Mouse (Mus musculus) spleen, postnatal 10 days (tissue): ENCODE measurements around the gene Spout1.

Source experiments
- DNase-seq, 2 experiments: peaks; one replicate each; pipeline ENCODE4 v3.0.0; 2021 to 2022; ENCODE audit warnings: low spot score in 2 of 2

The Spout1 gene

DNA sequence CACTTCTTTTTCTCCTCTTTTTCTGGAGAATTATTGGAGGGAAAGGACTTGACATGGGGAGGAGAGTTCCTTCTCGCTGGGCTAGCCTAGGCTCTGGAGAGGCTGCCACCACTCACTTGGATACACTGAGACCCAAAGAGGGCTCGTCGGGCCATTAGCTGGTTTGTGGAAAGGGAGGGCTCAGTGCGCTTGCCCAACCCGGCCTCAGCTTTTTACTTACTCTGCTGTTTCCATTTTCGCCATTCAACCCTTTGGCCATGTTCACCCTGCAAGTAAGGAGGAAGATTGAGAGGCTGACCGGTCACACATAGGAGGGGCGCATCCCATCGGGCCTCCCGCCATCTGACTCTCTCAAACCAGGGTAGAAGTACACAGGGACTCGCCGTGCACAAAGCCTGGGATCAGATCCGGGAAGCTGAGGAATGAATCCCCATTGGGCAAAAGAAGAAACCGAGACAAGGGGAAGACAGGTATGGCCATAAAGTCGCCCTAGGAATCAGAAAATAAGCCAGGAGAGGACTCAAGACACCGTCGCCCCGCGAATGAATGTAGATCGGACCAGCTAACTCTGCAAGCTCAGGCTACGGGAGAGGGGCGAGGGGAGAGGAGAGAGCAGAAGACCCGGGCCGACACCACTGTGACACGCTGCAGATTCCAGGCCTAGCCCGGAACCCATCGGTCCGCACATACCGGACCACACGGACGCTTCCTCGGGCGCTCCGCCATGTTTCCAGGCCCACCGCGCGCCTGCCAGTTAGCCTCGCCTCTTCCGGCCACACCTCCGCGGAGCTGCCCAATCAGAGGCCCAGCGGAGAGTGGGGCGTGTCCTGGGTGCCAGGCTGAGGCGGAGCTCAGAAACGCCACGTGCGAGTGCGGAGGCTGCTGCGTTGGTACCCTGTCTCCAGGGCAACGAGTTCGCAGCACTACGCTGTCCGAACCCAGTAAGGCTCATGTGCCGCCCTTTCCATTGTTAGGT is at the start of gene Spout1:
Gene Spout1, minus strand, starts transcription at position 760 of the 976 bp plus-strand sequence.
- peak; percentile 81 to 96 for DNase-seq

DNA sequence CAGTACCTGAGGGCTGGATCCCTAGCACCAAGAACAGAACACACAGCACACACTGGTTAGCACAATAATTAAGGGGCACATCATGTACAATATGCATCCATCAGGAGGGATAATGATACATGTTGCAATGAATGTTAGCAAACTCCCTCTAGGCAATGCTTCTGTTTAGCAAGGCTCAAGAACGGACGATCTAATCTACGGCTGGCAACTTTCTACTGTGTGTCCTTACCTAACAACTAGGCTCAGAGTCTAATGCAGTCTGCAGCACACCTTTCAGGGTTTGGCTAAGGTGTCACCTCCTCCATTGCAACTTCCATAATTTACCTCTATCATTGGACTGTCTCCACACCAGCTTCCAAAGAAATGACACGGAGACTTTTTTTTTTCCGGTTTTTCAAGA is 38.0 kb upstream of the Spout1 start:
- no peak for DNase-seq

DNA sequence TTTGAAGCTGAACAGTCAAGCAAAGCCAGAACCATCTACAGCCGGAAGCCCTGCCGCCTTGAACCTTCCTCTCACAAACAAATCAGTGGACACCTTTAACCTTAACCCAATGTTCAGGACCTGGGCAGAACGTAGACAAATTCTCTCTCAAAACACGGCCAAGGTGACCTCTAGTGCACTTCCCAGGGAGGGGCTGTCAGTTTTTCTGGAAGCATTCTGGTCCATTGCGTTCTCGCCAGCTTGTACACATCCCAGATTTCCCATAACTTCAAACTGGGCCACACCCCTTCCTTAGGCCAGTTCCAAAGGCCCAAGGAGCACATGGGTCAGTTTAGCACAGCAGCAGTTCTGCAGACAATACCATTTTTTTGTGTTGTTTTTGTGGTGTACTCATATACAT is 37.2 kb upstream of the Spout1 start:
- DNase-seq, result no peak

DNA sequence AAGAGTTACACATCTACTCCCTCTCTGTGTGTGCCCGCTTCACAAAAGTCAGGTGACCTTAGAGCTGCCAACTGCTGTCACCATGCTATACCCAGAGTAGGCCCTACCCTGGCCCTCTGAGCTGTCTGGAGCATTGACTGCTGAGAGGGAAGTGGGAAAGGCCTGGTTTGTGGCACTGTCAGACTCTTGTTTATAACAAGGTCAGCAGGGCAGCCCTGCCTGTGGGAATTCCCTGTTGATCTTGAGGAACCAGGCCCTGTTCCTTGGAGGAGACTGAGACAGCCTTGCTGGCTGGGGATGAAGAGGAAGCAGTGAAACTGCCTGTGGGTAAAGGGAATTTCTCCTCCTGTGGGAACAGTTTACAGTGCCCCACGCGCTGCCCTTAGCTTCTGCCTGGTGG is 36.5 kb upstream of the Spout1 start:
- no peak for DNase-seq

DNA sequence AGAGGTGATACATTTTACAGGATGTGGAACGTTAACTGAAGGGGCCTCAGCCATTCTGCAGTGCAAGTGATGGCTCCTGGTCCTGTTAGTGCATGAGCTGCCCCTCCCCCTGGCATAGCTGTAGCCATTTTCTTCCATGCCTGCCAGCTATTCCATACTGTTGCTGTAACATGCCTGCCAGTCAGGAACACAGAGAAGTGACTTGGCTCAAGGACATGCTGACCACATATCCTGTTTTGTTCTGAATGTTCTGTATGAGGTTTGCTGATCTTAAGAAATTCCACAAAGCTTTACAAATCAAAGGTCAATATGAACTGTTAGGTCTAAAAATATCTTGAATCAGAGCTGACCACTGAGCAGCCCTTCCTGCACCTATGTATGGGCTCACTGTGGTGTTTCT is 34.7 kb upstream of the Spout1 start:
- DNase-seq, result no peak

DNA sequence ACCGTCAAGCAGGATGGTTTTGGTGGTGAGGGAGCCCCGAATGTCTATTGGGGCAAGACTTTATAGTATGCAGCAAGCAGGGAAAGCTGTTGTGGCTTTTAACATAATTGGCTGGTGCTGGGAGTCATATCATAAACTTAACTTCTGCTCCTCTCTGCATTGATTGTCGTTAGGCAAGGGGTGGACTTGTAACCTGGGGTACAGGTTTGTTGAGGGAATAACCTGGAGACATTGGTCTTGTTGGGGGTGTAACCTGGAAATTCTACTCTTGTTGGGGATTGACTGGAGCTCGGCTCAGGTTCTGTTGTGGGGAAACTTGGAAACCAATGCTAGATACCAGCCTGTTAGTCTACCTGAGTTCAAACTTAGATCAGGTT is 33.9 kb upstream of the Spout1 start:
- no peak for DNase-seq

DNA sequence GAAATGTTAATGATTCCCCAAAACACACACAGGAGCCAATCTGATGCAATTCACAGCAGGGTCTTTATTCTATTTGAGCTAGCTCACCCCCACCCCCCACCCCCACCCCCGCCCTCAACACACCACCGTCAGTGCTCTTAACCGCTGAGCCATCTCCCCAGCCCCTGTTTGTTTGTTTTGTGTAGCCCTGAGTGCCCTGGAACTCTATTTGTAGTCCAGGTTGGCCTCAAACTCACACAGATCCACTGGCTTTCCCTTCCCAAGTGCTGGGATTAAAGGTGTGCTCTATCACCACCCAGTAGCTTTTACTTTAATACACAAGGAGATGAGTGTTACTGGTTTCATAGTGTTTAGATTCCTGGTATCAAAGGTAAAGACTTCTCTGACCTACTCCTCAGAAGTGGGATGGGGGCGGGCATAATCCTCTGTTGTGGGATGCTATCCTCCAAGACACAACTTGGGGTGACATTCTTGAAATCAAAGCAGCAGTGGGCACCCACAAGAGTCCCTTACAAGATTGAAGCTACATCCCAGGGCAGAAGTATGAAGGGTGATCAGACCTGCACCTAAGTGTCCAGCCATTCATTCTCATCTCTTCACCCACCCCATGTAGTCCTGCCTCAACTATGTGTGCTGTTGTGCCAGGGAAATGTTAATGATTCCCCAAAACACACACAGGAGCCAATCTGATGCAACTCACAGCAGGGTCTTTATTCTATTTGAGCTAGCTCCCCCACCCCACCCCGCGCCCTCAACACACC is 33.3 kb upstream of the Spout1 start:
- no peak for DNase-seq

DNA sequence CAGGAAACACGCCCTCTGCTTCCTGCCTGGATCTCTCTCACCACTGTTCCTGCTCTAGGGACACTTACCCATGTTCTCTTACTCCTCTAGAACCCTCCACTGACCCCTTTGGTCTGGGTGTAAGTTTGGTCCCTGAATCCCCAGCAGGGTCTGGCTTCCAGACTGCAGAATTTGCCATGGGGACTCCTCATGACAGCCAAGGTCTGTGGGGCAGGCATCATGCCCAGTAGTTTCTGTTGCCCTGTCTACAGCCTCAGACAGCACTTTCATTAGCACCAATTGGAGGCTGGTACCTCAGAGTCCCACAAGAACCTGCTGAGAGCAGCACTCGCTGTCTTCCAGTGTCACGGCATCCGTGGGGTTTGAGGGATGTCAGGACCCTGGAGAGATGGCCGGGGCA is 29.6 kb upstream of the Spout1 start:
- no peak for DNase-seq

DNA sequence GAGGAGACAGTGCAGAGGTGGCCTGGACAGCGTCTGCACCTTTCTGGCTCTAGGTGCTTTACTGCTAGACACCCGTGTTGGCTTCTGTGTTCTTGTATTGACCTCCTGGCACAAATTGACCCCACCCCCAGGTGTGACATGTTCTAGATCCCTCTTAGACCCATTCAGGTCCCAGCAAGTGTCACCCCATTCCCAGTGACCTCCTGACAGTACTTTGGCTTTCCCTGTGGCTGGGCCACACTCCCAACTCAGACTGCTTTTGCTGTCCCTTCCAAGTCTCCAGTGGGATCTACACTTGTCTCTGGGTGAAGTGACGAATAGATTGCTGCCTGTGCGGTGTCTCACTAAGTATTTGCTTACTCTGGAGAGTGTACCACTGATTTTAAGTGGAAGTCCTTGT is 29.1 kb upstream of the Spout1 start:
- no peak for DNase-seq

DNA sequence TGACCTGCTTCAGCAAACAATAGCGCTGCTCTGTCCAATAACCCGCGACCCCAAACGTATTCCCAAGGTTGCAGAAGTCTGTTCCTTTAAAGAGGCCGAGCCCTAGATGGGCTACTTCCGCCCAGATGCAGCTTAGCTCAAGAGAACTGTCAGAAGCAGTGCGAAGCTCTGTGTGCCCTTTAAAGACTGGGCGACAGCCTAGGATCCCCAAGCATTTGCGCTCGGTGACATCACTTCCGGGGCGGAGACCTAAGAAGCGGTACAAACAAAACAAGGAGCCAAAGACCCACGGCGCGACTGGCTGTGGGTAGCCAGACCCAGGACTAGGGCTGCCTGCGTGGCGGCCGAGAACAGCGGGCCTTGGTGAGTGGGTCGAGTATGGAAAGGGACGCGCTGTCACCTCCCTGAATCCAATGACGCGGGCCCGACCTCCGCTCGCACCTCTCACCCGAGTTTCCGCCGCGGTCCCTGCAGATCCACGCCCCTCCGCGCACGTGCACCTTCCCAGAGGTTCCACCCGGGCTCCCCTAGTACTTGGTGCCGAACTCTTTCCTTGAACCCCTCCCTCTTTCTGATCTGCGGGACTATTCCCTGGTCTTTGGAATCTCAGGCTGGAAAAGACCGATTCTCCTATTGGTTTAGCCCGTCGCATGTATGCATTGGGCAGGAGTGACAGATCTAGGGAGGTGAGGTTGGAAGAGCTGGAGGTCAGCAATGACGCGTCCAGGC is 27.5 kb upstream of the Spout1 start, which contains the start of gene Kyat1:
Gene Kyat1, minus strand, starts transcription at position 219 of the 729 bp plus-strand sequence.
- DNase-seq, result peak; percentile 87 to 96

DNA sequence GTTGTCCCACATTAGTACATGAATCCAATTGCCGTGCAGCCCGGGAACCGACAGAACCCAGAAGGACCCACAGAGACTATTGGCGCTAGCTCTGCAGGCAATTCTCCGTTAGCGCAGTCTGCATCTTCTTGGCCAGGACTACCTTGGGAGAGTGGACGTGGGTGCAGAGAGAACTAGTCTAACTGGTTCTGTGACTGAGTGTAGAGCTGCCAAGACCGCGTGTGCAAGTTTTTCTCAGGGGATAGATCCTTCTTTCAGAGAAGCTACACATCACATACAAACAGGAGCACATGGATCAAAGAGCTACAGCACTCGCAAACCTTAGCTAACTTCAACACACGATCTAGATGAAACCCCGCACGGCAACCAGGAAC is 27.0 kb upstream of the Spout1 start:
- DNase-seq, result no peak

DNA sequence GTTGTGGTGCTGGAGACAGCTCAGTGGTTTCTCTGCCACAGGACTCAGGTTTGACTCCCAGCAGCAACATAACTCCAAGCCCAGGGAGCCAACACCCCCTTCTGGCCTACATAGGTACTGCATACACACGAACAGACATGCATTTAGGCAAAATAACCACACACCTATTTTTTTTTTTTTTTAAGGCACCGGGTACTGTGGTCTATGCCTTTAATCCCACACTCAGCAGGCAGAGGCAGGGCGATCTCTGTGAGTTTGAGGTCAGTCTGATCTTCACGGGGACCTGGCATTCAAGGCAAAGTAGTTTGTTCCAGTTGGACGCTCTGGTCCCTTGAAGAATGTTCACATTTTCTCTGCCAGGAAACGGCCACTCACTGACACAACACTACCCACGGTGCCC is 25.2 kb upstream of the Spout1 start:
- DNase-seq, result peak; percentile 19 to 70

DNA sequence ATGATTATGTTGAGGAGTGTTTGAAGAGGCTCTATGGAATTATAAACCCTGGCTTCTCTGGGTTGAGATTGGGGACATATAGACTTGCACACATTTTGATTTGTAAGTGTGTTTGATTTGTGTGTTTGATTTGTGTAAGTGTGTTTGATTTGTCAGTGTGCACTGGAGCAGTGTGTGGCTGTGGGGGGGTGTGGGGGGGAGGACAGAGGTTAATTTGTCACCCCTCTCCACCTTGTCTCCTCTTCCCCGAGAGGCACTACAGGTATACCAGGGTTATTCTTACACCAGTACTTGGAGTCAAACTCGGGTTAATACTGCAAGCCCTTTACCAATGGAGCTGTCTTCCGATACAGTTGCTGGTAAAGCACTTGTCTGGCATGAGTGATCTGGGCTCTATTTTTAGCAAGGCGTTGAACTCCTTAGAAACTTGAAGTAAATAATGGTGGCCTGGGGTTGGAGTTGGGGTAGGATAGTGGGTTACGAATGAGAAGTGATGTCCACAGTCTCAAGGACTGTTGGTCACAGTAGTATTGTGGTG is 22.2 kb upstream of the Spout1 start:
- DNase-seq, result no peak

DNA sequence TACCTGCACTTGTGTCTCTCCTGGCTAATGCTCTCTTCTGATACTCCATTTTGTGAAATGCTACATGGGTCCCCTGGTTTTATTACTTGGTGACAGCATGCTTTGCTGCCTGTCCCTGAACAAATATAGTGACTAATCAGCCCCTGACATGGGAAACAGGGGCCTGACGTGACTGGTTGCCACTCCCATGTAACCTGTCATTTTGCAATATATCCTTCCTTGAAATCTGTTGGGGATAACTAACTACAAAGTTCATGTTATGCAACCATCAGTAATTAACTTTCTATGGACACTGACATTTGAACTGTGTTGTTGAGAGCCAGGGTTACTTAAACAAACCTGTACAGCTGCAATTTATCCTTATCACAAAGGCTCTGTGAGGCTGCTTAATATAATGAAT is 21.7 kb upstream of the Spout1 start:
- no peak for DNase-seq

DNA sequence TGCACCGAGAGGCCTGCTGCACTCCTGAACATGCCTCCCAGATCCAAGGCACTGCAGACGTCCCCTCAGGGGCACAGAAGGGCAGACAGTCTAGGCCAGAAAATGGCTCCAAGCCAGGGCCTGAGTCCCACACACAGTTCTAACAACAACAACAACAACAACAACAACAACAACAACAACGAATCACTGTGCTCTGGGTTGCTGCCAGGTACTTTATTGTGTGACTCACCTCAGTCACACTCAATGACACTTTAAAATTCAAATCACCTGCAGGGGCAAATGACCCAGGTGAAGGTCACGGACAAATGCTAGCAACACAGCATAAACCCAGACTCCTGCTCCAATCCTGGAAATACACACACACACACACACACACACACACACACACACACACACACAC is 19.8 kb upstream of the Spout1 start:
- DNase-seq, result no peak

DNA sequence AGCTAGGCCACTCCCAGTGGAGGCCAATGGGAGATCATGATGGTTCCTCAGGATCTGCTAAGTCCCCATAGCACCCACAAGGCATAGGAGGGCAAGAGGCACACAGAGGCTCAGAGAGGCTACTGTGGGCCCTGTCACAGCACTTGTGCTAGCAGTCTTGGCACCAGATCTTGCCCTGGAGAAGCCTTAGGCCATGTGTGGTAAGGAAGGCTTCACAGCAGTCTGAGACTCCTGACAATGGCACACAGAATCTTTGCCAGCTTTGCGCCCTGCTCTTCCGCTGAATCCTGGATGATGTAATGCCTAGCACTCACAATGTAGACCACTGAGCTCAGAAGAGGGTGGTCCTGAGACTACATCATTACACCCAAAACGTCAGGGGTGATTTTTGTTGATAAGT is 16.4 kb upstream of the Spout1 start:
- no peak for DNase-seq

DNA sequence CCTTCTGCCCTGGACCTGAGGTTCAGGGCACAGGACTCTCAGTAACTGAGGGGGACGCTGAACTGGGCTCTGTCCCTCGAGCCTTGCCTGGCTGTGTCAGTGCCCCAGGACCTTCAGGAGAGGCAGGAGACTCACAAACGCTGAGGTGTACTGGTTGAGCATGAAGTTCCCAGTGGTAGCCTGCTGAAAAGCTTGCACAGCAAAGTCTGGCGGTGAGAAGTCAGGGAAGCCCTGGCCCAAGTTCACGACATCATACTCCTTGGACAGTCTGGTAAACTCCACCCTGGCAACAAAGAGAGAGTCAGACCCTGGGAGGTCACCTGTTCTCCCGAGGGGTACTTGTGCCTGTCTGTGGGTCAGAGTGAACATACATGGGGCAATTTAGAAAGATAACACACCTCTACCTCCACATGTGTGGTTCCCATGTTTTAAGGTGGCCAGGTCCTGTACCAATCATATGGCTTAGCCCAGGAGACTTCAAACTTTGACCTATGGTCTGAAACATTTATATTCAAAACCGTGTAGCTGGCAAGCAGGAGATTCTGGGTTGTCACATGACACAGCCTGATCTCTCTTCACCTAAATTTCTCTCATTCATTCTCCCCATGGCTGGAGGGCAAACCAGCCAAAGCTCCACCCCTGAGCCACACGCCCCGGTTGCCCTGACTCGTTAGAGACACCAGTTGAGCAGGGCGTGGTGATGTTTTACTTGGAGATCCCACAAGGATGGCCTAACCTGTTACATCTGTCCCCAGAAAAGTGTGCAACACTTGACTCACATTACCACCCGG is 13.7 kb upstream of the Spout1 start:
- DNase-seq, result no peak

DNA sequence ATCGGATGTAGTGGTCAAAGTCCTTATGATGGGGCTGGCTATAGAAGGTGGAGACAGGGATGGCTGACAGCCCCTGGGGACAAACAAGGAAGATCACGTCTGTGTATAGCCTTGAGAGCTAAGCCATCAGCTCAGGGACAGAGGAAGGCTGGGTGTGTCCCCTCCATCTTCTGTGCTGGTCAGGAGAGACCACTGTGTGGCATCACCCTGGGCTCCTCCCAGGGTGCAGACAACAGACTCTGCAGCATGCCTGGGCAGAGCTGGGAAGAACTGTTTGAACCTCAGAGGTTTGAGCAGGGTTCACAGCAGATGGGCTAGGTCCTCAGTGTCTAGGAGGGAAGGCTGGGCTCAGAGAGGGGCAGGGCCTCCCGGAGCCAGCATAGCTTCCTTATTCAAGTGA is 7.4 kb upstream of the Spout1 start:
- DNase-seq, result no peak

DNA sequence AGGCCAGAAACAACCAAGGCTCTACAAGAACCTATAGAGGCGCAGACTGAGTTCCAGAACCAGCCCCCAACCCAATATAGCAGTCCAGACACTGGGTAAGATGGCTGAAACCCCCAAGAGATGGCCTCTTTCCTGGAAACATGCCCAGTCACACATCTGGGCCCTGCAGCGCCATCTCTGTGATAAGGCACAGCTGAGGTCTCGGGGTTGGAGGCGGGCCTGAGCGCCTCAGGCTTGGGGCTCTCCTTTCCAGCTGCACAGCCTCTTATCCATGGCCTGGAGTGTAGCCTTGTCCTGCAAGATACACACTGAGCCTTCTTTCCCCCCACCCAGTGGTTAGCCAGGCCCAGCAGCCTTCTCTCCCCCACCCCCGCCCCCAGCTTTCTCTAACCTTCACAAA is 7.0 kb upstream of the Spout1 start:
- DNase-seq, result peak in 1 of 2 experiments; percentile 41

DNA sequence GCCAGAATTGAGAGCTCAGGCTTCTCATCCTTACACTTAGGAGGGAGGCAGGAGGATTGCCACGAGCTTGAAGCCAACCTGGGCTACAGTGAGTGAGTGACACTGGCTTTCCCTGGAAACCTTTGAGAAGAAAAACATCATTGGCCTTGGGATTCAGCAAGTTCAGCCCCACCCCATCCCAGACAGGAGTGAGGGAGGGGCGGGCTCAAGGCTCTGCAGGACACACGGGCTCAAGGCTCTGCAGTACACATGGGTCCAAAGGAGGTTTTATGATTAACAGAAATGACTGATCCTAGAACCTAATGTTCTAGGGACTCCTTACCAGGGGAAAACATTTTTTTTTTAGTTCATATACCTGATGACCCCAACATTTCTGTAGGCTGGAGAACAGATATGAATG is 5.5 kb upstream of the Spout1 start:
- no peak for DNase-seq

DNA sequence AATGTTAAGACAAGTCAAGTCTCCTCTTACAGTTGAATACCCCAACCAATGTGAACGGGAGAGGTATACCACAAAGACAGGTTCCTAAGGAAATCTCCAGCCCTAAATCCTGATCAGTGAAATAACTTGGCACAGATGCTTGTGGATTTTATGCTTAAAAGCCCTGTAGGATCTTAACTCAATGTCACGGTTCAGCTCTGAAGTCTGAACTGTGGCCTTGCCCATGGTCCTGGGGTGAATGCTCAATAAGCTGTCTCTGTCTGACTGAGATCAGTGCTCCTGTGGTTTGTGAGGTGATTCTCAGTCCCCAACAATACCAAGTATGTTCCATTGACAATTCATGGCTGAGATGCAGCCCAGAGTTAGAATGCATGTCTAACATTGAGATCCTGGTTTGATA is 4.2 kb upstream of the Spout1 start:
- DNase-seq, result no peak
